Mouse (Mus musculus) E14TG2a.4 (cell line): ENCODE measurements around the gene Bptf.

Experiments used
- CTCF ChIP-seq: conservative IDR thresholded peaks from 2 replicates; pipeline ENCODE4 v1.5.1; 2014; ENCODE audit warnings: low read length
- POU5F1 ChIP-seq: IDR thresholded peaks from 2 replicates; pipeline ENCODE4 v1.6.1; 2014; ENCODE audit warnings: low read length, borderline replicate concordance

GRCm38 (mm10) chr11:107103736-107104135, 28.2 kb downstream of the Bptf start:
- TF ChIP-seq CTCF (no peak), POU5F1 (no peak)
